Mouse (Mus musculus) testis, adult 2 months (tissue): ENCODE measurements around the gene Tmem184b.

Experiments used
- CTCF ChIP-seq: fragments of 200-500 bp; IDR thresholded peaks from 2 replicates; pipeline ENCODE4 v1.5.1; 2012; ENCODE audit warnings: low read depth, mild to moderate bottlenecking, inconsistent platforms, low read length, moderate library complexity; ENCODE audit not compliant: control insufficient read depth, insufficient read depth, insufficient replicate concordance
- POLR2A ChIP-seq: fragments of 200-500 bp; IDR thresholded peaks from 2 replicates; pipeline ENCODE4 v1.6.1; 2012; ENCODE audit warnings: low read depth, mild to moderate bottlenecking, inconsistent platforms, low read length, moderate library complexity; ENCODE audit not compliant: control insufficient read depth

DNA sequence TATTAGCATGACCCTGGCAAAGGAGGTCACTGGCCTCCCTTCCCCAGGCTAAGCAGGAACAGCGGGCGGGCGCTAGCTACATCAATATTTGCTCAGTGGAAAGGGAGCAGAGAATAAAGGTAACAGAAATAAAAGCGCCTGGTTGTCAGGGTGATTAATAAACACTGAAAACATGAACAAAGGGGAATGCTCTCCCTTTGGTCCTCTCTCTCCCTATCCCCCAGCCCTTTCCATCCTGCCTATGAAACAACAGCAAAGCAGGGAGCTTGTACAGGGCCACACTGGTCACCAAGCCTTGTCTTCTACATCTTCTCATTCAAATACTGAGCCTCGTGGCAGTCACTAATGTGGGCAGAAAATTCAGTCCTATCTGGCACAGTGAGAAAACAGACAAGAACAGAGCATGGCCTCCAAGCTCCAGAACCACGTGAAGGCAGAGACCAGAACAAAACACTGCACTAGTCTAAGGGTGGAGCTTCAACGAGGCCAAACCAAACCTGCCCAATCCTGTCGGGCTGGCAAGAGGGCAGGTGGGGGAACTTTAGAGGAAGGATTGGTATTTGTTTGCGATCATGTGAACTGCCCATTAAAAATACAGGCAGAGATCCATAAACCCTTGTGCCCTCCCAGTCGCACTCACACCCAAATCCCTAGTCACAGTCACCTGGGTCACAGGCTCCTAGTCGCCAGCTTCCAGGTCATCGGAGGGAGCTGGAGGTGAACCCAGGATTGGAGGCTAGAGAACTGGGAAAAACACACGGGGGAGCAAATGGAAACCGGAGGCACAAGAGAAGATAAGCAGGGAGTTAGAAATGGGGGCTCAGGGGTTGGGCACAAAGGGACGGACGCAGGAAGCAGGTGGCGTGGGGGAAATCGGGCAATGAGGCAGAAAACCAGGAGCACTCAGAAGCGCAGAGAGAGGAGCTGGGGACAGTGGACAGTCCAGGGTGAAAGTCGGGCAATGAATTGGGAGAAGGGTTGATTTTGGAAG lies 76.1 kb downstream of the Tmem184b start:
- no peak for TF ChIP-seq CTCF
- TF ChIP-seq POLR2A, result no peak; the same call in 1 of the 2 replicates
